Mouse (Mus musculus): ENCODE results near the gene Orm1.

- TF ChIP-seq EP300 (IDR thresholded peaks at IDR 0.05; ENCODE audit: insufficient read depth, low read depth, low read length) (no peak), CTCF (IDR thresholded peaks at IDR 0.05) (no peak)
Measured at GRCm38 (mm10) chr4:63373404-63373803, 29.0 kb downstream of the Orm1 start.
